Mouse (Mus musculus): ENCODE measurements around the gene Plcb1. TPM values are rescaled to one million over a fixed set of nuclear protein-coding genes. Genes with fewer than 3 reads are reported as not detected.

Plcb1 gene
- polyA plus RNA-seq, 1 experiment from 2014 or later = 4.8 TPM

DNA sequence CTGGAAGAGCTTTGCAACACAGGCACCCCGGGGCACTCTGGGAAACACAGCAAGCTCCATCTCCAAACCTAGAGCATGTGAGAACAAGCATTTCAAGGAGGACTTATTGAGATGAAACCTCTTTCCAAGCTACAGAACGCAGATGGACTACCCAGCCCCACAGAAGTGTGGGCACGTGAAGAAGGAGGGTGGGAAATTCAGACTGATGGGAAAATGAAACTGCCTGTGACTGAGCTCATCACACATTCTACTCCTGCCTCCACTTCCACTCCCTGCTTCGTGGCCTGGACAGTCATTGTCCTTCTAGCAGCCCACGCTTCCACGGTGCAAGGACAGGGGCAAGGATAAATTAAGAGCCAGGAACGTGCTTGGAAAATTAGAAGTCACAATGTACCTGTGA lies 370.2 kb downstream of the Plcb1 start:
- 0 out of 2 replicates have a peak, but pooled peaks cover under 1% of the 10 kb centered on the region for H3K4me1 ChIP-seq
- no peaks in the 10 kb centered on the region for H3K9me3 ChIP-seq (replicated peaks)
- H3K27ac ChIP-seq (replicated peaks) = no peak overlapping the region
- no peak for DNase-seq (ENCODE audit: low spot score)
- WGBS = 92% methylated on average over 7 of the region's 7 CpGs
- no peaks in the 10 kb centered on the region for H3K36me3 ChIP-seq
- H3K27me3 ChIP-seq (ENCODE audit: low read depth, poor library complexity, severe bottlenecking) = no peaks in the 10 kb centered on the region
- no peak overlapping the region for H3K4me3 ChIP-seq

DNA sequence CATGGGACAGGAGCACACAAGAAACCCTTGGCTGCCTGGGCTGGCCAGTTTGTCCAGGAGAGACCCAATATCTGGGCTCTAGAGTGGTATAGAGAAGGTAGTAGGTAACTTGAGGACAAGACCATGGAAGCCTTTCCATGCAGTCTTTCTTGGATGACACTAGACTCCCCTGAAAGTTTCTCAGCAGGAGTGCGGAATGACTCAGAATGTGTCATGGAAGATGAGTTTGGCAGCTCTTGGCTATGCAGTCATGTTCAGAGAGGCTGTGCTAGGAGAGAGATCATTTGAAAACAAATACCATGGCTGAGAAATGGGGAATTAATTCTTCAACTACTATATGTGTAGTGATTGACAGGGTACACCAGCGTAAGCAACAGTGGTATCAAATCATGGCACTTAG lies 372.1 kb downstream of the Plcb1 start:
- Histone ChIP-seq H3K9me3 (replicated peaks) (no peaks in the 10 kb centered on the region), H3K36me3 (no peaks in the 10 kb centered on the region), H3K27me3 (ENCODE audit: low read depth, poor library complexity, severe bottlenecking) (no peaks in the 10 kb centered on the region), H3K27ac (replicated peaks) (no peak overlapping the region), H3K4me3 (no peak overlapping the region), H3K4me1 (peaks cover 5% of the 10 kb centered on the region; the same call in 1 of the 2 replicates)
- DNase-seq (ENCODE audit: low spot score) = no peak
- WGBS = 96% methylated on average over 2 of the region's 2 CpGs

DNA sequence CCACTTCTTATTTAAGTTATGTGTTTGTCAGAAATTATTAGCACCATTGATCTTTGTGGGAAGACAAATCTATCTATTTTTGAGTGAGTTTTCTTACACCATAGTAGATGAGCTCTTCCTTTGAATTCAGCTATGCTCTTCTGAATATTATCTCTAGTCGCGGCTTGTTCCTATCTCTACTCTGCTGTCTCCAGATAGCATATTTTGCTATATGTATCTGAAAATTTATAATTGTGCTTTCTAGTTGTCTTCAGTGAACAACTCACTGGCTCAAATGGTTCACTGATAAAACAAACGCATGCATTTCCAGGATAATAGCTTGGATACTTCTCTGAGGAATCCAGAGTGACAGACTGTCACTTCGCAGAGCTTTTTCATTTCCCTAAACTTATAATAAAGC lies 375.8 kb downstream of the Plcb1 start:
- WGBS = 91% methylated on average over 4 of the region's 4 CpGs
- Histone ChIP-seq H3K4me3 (no peak overlapping the region), H3K27me3 (ENCODE audit: low read depth, poor library complexity, severe bottlenecking) (no peaks in the 10 kb centered on the region), H3K9me3 (replicated peaks) (no peaks in the 10 kb centered on the region), H3K27ac (replicated peaks) (no peak overlapping the region), H3K36me3 (no peaks in the 10 kb centered on the region), H3K4me1 (peaks cover 5% of the 10 kb centered on the region; the same call in 1 of the 2 replicates)
- no peak for DNase-seq (ENCODE audit: low spot score)

DNA sequence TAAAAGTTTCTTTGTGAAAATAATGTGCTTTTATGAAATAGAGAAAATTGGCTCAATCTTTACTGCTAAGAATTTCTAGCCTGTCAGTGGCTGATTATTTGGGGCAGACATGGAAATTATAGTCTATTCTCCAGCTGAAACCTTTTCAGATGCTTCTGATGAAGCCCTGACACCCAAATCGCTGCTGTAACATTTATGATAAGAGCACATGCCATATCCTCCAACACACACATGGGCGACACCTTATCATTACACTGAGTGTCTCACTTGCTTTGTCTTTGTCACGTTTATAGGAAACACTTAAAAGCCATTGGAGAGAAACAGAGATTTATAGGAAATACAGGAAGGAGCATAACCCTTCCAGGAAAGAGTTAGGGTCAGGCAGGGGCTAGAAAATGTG lies 379.6 kb downstream of the Plcb1 start:
- no peaks in the 10 kb centered on the region for H3K9me3 ChIP-seq (replicated peaks)
- no peaks in the 10 kb centered on the region for H3K36me3 ChIP-seq
- H3K4me1 ChIP-seq = peaks cover 5% of the 10 kb centered on the region; the same call in 1 of the 2 replicates
- no peak for DNase-seq (ENCODE audit: low spot score)
- H3K4me3 ChIP-seq = no peak overlapping the region
- 81% methylated on average over 3 of the region's 3 CpGs for WGBS
- no peak overlapping the region for H3K27ac ChIP-seq (replicated peaks)
- no peaks in the 10 kb centered on the region for H3K27me3 ChIP-seq (ENCODE audit: low read depth, poor library complexity, severe bottlenecking)

DNA sequence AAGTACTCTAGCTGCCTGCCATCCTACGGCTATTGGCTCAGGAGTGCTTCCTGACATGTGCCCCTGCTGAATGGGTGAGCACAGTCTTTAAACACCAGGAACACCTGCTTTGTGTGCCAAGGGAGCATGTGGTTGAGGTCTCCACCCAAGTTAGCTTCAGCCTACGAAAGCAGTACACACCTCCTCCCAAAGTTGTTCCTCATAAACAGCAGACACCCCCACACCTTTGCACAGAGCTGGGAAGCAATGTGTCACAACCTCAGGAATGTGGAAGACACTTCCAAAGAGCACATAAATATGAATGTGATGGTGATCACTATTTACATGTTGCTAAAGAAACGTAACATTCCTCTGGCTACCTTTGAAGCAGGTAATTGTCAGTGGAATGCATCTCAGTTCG lies 389.7 kb downstream of the Plcb1 start:
- Histone ChIP-seq H3K4me1 (no peaks in the 10 kb centered on the region), H3K9me3 (replicated peaks) (no peaks in the 10 kb centered on the region), H3K27me3 (ENCODE audit: low read depth, poor library complexity, severe bottlenecking) (no peaks in the 10 kb centered on the region), H3K36me3 (no peaks in the 10 kb centered on the region), H3K4me3 (no peak overlapping the region), H3K27ac (replicated peaks) (no peak overlapping the region)
- WGBS = 81% methylated on average over 4 of the region's 4 CpGs
- no peak for DNase-seq (ENCODE audit: low spot score)

DNA sequence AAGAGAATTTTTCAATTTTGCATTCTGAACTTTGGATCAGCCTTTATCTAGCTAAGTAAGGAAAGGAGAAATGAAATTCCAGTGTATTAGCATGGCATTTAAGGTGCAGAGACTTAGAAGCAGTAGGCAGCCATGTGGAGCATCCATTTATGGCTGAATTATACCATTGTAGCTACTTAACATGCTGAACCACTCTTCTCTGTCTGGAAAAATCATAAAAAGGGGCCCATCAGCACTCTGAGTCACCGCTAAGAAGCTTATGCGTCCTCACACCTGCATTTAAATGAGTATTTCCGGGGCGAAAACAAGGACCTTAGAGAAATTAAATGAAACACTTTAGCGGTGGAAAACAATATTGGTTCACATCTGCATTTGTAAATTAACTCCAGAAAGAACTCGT lies 401.8 kb downstream of the Plcb1 start:
- Histone ChIP-seq H3K36me3 (no peaks in the 10 kb centered on the region), H3K27ac (replicated peaks) (no peak overlapping the region), H3K4me1 (peaks cover 9% of the 10 kb centered on the region; the same call in 1 of the 2 replicates), H3K9me3 (replicated peaks) (no peaks in the 10 kb centered on the region), H3K27me3 (ENCODE audit: low read depth, poor library complexity, severe bottlenecking) (no peaks in the 10 kb centered on the region), H3K4me3 (no peak overlapping the region)
- 79% methylated on average over 6 of the region's 6 CpGs for WGBS
- no peak for DNase-seq (ENCODE audit: low spot score)

DNA sequence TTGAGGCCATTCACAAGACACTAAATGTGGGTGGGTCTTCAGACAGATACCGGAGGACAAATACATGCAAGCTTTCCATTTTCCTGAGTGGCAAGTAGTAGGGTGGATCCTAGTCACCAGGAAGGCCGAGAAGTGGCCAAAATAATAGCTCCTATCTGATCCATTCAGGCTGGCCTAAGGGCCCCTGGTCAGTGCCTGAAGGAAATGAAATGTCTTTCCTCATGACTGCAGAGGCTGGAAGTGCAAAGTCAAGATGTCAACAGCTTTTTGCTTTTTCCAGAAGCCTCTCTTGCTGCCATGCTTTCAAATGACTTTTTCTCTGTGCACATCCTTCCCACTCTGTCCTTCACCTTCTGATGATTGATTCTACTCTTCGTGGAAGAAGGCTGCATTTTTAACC lies 415.0 kb downstream of the Plcb1 start:
- H3K27ac ChIP-seq (replicated peaks) = no peak overlapping the region
- WGBS = 89% methylated on average over 3 of the region's 3 CpGs
- no peaks in the 10 kb centered on the region for H3K36me3 ChIP-seq
- no peaks in the 10 kb centered on the region for H3K27me3 ChIP-seq (ENCODE audit: low read depth, poor library complexity, severe bottlenecking)
- DNase-seq (ENCODE audit: low spot score) = no peak
- H3K4me3 ChIP-seq = no peak overlapping the region
- no peaks in the 10 kb centered on the region for H3K9me3 ChIP-seq (replicated peaks)
- no peaks in the 10 kb centered on the region for H3K4me1 ChIP-seq

DNA sequence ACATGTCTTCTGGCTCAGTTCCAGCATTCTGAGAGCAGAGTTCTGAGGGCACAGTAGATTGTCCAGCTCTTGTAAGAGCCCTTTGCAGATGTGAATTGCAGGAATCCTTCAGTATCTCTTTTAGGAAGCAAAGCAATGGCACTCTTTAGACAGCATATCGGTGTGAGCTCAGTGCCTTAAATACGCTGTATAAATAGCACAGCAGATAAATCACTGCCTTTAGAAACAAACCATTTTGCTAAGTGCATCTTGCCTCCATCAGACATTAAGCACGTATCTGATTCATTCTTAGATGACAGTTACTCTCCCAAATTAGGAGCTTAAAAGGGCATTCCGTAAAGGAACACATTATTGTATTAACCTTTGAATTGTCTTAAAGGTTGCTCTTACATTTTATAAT lies 416.5 kb downstream of the Plcb1 start:
- Histone ChIP-seq H3K9me3 (replicated peaks) (no peaks in the 10 kb centered on the region), H3K4me3 (no peak overlapping the region), H3K4me1 (no peaks in the 10 kb centered on the region), H3K27me3 (ENCODE audit: low read depth, poor library complexity, severe bottlenecking) (no peaks in the 10 kb centered on the region), H3K27ac (replicated peaks) (no peak overlapping the region), H3K36me3 (no peaks in the 10 kb centered on the region)
- WGBS = 91% methylated on average over 4 of the region's 4 CpGs
- no peak for DNase-seq (ENCODE audit: low spot score)

DNA sequence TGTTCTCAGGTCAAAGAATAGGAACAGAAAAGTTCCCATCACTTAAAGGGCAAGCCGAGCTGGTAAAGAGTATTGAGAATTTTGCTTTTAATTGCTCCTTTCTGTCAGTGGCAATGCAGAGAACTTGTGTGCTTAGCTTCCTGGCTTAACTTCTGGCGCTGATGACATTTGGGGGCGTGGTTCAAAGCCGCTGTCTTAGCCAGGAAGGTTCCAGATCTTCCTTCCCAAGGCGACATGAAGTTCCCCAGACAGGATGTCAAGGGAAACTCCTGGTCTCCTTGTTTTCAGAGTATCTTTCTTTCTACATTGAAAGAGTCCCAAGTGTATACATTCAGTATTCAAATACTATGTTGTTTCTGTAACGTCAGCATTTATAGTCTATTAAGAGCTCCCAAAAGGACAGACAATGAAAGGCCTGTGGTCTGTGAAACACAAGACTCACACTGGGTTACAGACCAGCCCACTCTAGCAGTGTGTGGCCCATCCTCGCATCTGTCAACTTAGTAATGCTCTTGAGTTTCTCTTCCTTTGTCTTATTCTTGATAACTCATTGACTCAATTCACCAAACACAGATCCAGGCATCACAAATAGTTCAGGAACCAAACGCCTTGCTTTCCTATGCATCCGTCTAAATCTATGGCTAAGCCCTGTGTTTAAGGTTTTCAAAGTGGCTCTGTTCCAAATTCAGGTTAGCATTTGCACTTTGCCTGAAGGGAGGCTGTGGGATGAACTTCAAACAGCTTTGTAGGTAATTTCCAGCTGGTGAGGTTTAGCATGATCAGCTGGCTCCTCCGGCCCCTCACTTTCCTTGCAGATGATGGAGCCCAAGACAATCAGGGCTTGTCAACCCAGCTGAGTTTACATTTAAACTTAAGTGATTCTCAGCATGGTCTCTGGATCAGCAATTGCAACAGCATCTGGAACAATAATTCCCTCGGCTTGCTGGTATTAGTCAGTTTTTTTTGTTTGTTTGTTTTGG lies 418.6 kb downstream of the Plcb1 start:
- H3K9me3 ChIP-seq (replicated peaks) = no peaks in the 10 kb centered on the region
- no peaks in the 10 kb centered on the region for H3K36me3 ChIP-seq
- H3K4me1 ChIP-seq = no peaks in the 10 kb centered on the region
- no peak for DNase-seq (ENCODE audit: low spot score)
- H3K27me3 ChIP-seq (ENCODE audit: low read depth, poor library complexity, severe bottlenecking) = no peaks in the 10 kb centered on the region
- no peak overlapping the region for H3K4me3 ChIP-seq
- WGBS = 83% methylated on average over 11 of the region's 11 CpGs
- no peak overlapping the region for H3K27ac ChIP-seq (replicated peaks)

DNA sequence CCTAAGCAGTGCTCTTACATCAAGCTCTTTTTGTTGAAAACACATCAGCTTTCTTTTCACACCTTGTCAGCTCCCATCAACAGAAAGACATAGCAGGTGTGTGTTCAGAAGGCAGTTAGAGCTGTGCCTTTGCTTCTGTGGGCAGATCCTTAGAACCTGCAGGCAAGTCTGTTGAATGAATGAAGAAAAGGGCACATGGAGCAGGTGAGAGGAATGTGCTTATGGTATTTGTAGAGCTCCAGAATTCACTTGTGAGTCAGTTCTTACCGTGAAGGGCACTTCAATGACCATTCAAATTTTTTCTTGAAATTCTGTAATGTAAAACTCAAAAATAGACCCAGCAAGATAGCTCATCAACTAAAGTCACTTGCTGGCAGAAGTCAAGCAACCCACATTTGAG lies 423.0 kb downstream of the Plcb1 start:
- Histone ChIP-seq H3K27ac (replicated peaks) (no peak overlapping the region), H3K9me3 (replicated peaks) (no peaks in the 10 kb centered on the region), H3K36me3 (no peaks in the 10 kb centered on the region), H3K4me1 (no peaks in the 10 kb centered on the region), H3K27me3 (ENCODE audit: low read depth, poor library complexity, severe bottlenecking) (no peaks in the 10 kb centered on the region), H3K4me3 (no peak overlapping the region)
- 97% methylated on average over 1 of the region's 1 CpGs for WGBS
- DNase-seq (ENCODE audit: low spot score) = no peak

DNA sequence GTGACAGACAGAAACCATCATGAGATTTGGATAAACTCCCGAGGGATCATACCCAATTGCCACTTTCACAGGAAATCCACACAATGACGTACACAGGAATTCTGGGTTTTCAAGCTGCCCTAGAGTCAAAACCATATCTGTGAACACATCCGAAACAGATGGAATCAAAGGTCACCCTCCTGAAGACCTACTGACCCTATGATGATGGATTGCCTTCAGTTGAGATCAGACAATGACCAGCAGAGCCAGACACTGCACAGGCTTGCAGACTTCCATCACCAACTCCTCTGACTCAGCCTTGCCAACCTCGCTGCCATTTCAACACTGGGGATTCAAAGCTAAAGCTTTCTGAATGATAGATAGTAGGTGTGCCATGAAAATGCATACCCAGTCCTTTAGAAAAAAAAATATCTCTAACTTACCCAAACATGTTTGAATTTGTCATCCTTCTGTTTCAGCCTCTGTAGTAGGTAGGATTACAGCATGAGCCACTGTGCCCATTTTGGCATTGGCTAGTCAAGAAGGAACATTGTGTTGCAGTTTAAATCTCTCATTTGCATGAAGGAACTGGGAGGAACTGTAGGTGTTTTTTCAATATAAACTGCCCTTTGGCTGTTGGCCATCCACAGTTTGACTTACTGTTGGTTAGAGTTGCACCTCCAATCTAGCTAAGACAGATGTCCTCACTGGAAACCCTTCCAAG lies 429.0 kb downstream of the Plcb1 start:
- Histone ChIP-seq H3K4me1 (no peaks in the 10 kb centered on the region), H3K27ac (replicated peaks) (no peak overlapping the region), H3K9me3 (replicated peaks) (no peaks in the 10 kb centered on the region), H3K27me3 (ENCODE audit: low read depth, poor library complexity, severe bottlenecking) (no peaks in the 10 kb centered on the region), H3K4me3 (no peak overlapping the region), H3K36me3 (no peaks in the 10 kb centered on the region)
- DNase-seq (ENCODE audit: low spot score) = no peak
- WGBS = 71% methylated on average over 4 of the region's 4 CpGs

DNA sequence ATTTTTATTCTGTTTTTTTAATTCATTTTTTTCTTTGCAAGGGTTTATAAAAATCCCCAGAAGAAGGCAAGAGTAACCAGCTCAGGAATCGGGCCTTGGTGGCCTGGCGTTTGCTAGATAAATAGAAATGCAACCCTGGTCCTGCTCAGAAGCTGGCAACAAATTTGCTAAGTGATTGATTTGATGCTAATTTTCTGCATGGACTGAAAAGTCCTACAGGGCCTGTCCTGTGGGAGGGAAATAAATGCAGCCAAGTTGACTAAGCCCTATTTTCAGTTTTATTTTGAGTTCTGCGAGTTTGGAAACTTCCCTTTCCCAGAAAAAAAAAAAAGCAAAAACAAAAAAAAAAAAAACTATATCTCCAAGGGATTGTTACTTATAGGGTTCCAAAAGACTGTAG lies 433.5 kb downstream of the Plcb1 start:
- H3K36me3 ChIP-seq = no peaks in the 10 kb centered on the region
- WGBS = 82% methylated on average over 3 of the region's 3 CpGs
- H3K4me3 ChIP-seq = no peak overlapping the region
- no peak overlapping the region for H3K27ac ChIP-seq (replicated peaks)
- no peaks in the 10 kb centered on the region for H3K27me3 ChIP-seq (ENCODE audit: low read depth, poor library complexity, severe bottlenecking)
- H3K9me3 ChIP-seq (replicated peaks) = no peaks in the 10 kb centered on the region
- DNase-seq (ENCODE audit: low spot score) = no peak
- no peaks in the 10 kb centered on the region for H3K4me1 ChIP-seq

DNA sequence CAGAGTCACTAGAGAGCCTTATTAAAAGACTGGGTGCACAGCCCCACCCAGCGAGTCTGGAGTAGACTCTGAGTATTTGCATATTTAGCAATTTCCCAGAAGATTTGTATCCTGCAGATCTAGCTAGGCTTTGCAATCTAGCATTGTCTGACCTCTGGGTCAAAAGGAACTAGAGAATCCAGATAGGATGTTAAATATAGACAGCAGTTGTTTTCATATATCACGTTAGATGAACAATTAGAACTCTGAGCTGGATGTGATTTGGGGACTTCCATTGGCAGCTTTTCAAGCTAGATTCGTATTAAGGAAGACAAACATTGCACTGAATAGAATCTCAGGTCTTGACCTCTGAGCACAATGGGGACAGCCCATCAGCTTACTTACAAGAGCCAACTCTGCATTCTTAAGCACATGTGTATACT lies 439.7 kb downstream of the Plcb1 start:
- no peaks in the 10 kb centered on the region for H3K9me3 ChIP-seq (replicated peaks)
- H3K27me3 ChIP-seq (ENCODE audit: low read depth, poor library complexity, severe bottlenecking) = no peaks in the 10 kb centered on the region

More for the DNA sequence above, 439.7 kb downstream of the Plcb1 start:
- DNase-seq (ENCODE audit: low spot score) = no peak
- Histone ChIP-seq H3K36me3 (no peaks in the 10 kb centered on the region), H3K4me1 (no peaks in the 10 kb centered on the region), H3K4me3 (no peak overlapping the region), H3K27ac (replicated peaks) (no peak overlapping the region)
- 70% methylated on average over 3 of the region's 3 CpGs for WGBS

Data from midbrain, embryonic 10.5 days (tissue).